Mouse (Mus musculus) frontal cortex, adult (tissue): ENCODE results near the gene Lysmd1.
A peak's percentile ranks its signal among the peaks of the same experiment; 100 is the strongest.
"Not testable (repeated sequence)": the region's sequence is repeated elsewhere in the genome, so short reads cannot be mapped to it uniquely, and the experiment has no call there.

Source experiments
- ATAC-seq: cut with Nextera tagmentation; 2 replicates; pipeline ENCODE4 v1.9.2; 2017; ENCODE audit warnings: mild to moderate bottlenecking, moderate library complexity, mixed read lengths; ENCODE audit not compliant: low TSS enrichment

Lysmd1 gene

GRCm38 (mm10) chr3:95133680-95134101 lies at the start of gene Lysmd1, which contains the start of gene Scnm1:
Gene Lysmd1 (plus strand): TSS chr3:95134088.
Gene Scnm1 (minus strand): TSS chr3:95134011.
- ATAC-seq, result peak; percentile 93

GRCm38 (mm10) chr3:95088071-95088470 lies 45.8 kb upstream of the Lysmd1 start:
- ATAC-seq, result peak; percentile 93

- ATAC-seq, result no peak
Observed at GRCm38 (mm10) chr3:95100854-95101253, 33.0 kb upstream of the Lysmd1 start.

- peak; percentile 57 for ATAC-seq
Observed at GRCm38 (mm10) chr3:95105121-95105520, 28.8 kb upstream of the Lysmd1 start.

GRCm38 (mm10) chr3:95105586-95106337 lies 28.1 kb upstream of the Lysmd1 start:
- peak; percentile 39; the same call in 1 of the 2 replicates for ATAC-seq

- peak; percentile 78 for ATAC-seq
Observed at GRCm38 (mm10) chr3:95106338-95107117, 27.4 kb upstream of the Lysmd1 start, which contains the start of gene Pip5k1a. Gene Pip5k1a (minus strand): TSS chr3:95106930.

GRCm38 (mm10) chr3:95107308-95107707 lies 26.6 kb upstream of the Lysmd1 start:
- not testable (repeated sequence) for ATAC-seq

- no peak for ATAC-seq
Observed at GRCm38 (mm10) chr3:95107898-95108297, 26.0 kb upstream of the Lysmd1 start.

GRCm38 (mm10) chr3:95110911-95111726 lies 22.8 kb upstream of the Lysmd1 start, which contains the start of gene Vps72:
Gene Vps72 (plus strand): TSS chr3:95111022.
- ATAC-seq, result peak; percentile 82

GRCm38 (mm10) chr3:95112760-95113159 lies 21.1 kb upstream of the Lysmd1 start:
- ATAC-seq, result no peak

GRCm38 (mm10) chr3:95117751-95118150 lies 16.1 kb upstream of the Lysmd1 start:
- ATAC-seq, result no peak

- no peak for ATAC-seq
Observed at GRCm38 (mm10) chr3:95121580-95121979, 12.3 kb upstream of the Lysmd1 start.

GRCm38 (mm10) chr3:95124246-95124645 lies 9.6 kb upstream of the Lysmd1 start, which contains the start of gene Tmod4:
Gene Tmod4 (plus strand): TSS chr3:95124476.
- ATAC-seq, result 0 out of 2 replicates have a peak, but pooled peaks have one; percentile 42

GRCm38 (mm10) chr3:95124972-95125371 lies 8.9 kb upstream of the Lysmd1 start:
- peak; percentile 45 for ATAC-seq

GRCm38 (mm10) chr3:95129226-95129651 lies 4.6 kb upstream of the Lysmd1 start:
- no peak for ATAC-seq

- no peak for ATAC-seq
Observed at GRCm38 (mm10) chr3:95130081-95130480, 3.8 kb upstream of the Lysmd1 start.

- ATAC-seq, result not testable (repeated sequence)
Observed at GRCm38 (mm10) chr3:95132389-95132788, 1.5 kb upstream of the Lysmd1 start.

GRCm38 (mm10) chr3:95133176-95133575 lies 712 bp upstream of the Lysmd1 start:
- 0 out of 2 replicates have a peak, but pooled peaks have one; percentile 6 for ATAC-seq

GRCm38 (mm10) chr3:95134133-95134532 lies 245 bp downstream of the Lysmd1 start:
- ATAC-seq, result 0 out of 2 replicates have a peak, but pooled peaks have one; percentile 11

GRCm38 (mm10) chr3:95135023-95135422 lies 1.1 kb downstream of the Lysmd1 start:
- ATAC-seq, result no peak

GRCm38 (mm10) chr3:95135433-95136052 lies 1.7 kb downstream of the Lysmd1 start:
- ATAC-seq, result no peak
